Mouse (Mus musculus): Measurements from ENCODE around the gene Dazap2.

Gene Dazap2

DNA sequence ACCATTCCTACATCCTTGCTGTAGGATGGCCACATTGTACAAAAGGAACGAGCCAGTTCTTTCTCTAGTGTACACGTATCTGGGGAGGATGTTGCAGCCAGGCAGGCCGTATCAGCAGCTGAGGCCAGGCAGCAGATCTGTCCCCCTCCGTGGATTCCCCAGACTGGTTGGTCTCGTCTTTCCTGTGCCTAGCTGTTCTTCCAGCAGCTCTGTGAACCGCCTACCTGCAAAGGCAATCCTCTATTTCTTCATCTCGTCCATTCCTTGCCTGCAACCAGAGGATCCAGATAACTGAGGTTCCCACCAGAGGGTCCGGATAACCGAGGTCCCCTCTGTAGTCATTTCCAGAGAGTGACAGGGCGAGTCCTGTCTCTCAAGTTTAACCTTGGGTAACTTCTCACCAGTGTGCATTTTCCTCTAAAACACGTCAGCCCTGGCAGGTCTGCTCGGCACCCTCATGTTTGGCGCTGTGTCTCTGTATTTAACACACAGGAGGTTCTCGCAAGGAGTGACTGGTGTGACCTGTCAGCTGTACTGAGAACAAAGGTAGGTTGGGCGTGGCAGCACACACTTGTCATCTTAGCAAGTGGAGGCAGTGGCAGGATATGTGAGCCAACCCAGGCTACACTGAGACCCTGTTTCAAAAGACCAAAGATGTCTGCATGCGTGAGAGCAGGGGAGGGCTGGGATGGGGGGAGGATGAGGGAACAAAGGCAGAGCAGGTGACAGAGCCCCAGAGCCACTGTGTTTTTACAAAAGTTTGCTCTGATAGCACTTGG, 25.0 kb downstream of the Dazap2 start:
- no peak for DNase-seq

DNA sequence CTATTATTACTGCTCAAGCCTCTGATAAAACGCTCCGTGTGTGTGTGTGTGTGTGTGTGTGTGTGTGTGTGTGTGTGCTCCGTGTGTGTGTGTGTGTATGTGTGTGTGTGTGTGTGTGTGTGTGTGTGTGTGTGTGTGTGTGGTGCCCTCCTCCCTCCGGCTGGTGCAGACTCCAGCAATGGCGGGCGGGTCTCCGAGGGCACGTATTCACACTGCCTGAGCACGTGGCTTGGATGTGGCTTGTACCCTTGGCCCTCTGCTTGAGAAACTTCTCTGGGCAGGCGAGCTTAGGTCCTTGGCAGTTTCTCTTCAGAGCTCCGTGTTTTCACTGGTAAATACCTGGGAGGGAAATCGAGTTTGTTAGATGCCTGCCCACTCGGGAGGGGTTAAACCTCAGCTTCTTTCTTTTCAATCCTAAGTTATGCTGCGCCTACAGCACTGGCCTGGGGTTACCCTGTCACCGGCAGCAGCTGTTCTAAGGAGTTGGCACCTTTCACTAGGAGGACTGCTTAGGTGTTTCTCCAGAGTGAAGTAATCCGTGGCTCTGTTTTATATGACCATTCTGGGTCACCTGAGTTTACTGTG, 26.2 kb downstream of the Dazap2 start:
- DNase-seq = no peak

DNA sequence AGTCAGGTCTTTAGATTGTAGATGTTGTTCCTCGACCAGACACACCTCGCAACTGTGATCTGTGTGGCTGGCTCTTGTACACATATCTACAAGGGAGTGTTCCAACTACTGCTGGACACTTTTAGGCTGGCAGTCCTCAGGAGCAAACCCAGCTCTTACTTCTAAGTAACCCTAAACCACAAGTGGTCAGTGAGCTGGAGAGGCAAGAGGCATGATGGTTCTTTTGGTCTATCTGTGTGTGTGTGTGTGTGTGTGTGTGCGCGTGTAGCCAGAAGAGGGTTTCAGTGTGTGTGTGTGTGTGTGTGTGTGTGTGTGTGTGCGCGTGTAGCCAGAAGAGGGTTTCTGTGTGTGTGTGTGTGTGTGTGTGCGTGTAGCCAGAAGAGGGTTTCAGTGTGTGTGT, 27.3 kb downstream of the Dazap2 start:
- no peak for DNase-seq

DNA sequence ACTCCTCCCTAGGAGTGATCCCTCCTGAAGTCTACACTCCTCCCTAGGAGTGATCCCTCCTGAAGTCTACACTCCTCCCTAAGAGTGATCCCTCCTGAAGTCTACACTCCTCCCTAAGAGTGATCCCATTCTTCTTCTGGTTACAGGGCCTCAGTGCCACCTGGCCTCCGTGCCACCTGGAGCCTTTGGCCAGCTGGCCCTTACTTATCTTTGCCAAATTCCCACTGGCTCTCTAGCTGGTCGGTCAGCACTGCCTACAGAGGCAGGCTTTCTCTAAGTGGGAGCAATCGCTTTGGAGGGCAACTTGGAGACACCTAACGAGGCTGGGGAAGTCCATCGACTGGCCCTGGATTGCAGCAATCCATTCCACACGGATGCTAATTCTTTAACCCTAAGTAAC, 31.0 kb downstream of the Dazap2 start:
- no peak for DNase-seq

DNA sequence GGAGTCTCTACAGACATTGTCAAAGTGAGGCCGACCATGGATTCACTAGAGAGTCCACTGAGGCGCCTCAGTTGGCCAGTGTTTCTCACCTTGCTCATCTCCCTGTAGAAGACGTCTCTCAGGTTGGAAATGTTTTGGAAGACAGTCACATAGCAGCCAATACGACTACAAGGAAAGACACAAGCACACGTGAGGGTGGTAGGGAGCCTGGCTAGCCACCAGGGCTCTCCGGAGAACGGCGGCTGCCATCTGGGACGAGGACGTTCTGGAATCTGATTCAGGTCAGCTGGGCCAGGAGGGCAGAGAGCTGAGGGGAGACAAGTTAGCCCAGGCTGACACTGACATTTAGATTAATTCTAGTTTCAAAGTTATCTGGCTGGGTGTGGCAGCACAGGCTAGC, 35.0 kb downstream of the Dazap2 start:
- DNase-seq = no peak

DNA sequence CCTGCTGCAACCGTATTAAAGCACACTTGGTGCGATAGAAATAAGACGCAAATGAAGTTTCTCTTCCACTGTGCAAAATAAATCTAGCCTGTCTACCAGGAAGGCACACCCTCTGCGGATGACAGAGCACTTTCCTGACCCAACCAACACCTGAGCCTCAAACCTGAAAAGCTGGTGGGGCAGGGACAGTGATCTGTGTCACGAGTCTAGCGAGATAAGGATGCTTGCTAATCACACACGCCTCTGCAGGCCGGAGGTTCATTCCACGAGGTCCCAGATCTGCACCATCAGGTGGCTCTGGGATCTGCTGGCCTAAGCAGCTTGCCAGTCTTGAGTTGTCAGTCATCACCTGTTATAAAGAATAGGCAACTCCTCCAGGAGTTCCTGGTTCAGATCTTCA, 36.5 kb downstream of the Dazap2 start:
- DNase-seq = no peak

DNA sequence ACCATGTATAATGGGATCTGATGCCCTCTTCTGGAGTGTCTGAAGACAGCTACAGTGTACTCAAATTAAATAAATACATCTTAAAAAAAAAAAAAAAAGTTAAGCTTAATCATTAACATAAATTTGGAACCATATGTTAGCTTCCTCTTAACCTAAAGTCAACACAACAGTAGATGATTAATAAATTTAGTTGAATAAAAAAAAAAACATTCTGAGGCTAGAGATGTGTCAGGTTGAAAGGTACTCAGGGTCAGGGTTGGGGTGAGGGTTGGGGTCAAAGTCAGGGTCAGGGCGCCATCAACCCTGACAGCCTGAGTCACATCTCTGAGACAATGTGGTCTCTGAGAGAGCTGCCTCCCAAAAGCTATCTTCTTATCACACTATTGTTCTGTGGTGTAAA, 39.1 kb downstream of the Dazap2 start:
- no peak for DNase-seq

DNA sequence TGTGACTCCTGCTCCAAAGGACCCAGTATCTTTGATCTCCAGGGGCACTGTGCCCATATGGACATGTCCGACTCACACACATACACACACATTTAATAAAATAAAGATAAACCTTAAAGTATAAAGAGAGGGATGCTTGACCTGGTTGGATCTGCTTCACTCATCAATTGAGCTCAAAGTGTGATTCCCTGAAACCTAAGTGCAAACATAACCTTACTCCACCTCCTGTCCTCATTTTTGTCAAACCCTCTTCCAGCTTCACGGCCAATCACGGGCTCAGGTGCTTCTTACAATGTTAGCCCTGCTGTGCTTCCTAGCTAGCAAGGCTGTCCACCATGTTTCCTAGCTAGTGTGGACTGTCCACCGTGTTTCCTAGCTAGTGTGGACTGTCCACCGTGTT, 40.1 kb downstream of the Dazap2 start:
- DNase-seq = no peak

DNA sequence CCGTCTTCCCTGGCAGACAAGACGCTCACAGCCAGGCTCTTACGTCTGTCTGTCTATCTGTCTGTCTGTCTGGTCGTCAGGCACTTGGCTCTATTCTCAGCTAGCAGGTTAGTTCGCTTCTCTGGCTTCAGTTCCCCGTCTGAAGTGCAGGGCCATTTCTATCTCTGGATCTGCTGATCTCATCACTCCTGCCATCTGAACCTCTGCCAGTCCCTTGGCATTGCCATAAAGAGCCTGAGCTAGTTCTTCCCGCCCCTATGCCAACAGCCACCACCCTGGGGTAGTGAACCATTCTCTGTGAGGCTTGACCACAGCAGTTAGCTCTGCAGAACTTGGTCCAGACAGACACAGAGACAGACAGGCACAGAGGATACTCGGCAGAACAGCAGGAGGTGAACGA, 45.2 kb downstream of the Dazap2 start:
- DNase-seq = no peak

DNA sequence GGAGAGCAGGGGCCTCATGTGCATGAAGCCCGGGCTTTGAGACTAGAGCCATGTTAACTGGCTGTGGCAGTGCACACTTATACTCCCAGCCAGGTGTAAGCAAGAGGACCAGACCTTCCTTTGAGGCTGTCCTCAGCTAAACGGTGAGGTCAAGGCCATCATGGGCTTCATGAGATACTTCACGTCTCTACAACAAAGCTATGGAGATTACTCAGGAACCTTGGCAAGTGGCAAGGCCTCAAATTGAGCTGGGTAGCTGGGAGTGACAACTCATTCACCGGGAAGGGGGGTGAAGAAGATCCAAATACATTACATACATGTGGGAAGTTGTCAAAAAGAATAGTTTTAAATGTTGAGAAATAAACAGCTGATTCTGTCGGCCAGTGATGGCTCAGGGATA, 45.7 kb downstream of the Dazap2 start:
- no peak for DNase-seq

DNA sequence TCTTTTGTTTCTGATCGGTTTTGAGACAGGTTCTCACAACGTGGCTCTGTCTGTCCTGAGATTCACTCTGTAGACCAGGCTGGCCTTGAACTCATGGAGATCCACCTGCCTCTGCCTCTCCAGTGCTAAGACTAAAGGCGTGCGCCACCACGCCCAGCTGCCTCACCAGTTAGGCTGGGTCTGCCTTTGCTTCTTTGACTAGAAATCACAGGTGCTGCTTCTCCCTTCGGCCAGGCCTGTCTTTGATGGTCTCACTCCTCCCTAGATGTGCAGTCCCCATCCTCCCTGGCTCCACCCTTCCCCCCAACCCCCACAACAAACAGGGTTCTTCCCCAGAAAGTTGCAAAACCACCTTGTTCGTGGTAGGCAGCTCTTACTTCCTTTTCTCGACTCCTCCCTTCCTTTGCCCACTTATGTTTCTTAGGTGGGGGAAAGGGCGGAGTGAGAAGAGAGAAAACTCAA, 49.7 kb downstream of the Dazap2 start:
- DNase-seq = peak; percentile 59 to 79

DNA sequence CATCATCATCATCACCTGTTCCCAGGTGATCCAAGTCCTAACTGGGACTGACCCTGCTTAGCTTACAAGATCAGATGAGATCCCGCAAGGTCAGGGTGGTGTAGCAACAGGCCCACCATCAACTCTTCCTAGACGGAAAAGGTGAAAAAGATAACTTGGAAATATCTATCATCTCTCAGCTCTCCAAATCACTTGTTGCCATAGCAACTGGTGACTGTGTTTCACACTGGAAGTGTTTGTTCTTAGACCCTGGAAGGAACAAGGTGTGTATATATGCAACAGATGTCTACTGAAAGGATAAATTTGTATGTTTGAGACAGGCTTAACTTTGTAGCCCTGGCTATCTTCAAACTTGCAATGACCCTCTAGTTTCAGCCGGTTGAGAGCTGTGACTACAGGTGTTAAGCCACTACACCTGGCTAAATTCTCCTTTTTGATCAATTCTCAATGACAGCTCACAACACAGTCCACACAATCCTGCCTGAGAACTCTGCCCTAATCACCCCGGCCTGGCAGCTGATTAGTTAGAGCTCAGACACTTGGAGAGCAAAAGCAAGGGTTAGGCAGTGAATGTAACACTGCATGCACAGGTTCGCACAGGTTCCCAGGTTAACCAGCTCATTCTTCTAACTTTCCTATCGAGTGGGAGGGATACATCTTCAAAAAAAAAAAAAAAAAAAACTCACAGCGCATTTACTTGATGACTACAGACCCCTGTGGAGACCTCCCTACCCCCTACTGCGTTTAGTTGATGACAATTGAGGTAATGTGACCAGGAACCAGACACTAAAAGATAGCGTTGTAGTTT, 50.5 kb downstream of the Dazap2 start:
- no peak for DNase-seq

DNA sequence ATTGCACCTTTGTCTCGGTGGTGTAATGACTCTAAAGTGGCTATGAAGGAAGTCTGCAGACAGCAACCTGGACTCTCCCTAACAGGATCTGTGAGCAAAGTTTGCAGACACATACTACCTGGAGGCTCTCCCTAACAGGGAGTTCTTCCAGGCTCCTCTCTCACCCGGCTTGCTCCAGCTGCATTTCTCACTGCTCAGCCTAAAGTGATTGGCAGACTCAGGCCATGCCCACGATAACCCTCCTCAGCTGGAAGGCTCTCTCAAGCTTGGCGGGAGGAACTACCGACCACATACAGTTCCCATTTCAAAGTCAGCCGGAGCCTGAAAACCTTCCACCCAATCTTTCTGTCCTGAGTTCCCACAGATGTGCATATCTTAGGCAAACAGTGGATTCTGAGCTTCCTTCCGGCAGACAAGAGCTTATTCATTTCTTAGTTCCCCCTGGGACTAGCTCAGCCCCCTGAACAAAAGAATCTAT, 51.1 kb downstream of the Dazap2 start:
- peak in 1 of 2 experiments; percentile 28 for DNase-seq

DNA sequence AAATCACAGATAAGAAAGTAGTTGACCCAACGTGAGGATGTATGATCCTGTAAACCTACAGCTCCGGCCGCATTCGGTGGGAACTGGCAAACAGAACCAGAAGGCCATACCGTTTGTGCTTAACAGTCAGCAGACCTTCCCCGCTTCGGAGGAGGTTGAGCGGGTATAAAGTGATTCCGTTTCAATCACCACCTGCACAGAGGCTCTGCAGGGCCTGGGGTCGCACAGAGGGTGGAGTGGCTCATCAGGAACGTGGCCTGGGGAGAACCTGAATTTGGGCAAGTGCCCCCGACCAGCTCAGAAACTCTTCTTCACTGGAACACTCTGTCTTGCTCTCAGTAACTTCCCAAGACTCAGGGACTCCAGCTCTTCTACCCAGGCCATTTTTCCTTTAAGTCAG, 51.7 kb downstream of the Dazap2 start:
- peak in 1 of 2 experiments; percentile 30 for DNase-seq

DNA sequence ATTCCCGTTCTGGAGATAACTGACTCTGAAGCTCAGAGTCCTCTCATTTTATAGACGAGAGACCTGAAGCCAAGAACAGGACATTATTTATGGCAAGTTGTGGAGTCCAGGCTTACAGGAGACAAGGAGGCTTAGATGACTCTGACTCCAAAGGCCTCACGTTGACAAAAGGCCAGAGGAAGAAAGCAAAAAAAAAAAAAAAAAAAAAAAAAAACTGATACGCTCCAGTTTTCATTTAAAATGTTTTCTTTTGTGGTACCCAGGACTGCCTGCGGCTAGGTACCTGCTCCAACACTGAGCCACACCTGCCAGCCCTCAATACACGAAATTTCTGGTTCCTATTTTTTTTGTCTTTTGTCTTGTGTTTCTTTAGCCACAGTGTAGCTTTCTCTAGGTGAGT, 52.3 kb downstream of the Dazap2 start:
- DNase-seq = no peak

DNA sequence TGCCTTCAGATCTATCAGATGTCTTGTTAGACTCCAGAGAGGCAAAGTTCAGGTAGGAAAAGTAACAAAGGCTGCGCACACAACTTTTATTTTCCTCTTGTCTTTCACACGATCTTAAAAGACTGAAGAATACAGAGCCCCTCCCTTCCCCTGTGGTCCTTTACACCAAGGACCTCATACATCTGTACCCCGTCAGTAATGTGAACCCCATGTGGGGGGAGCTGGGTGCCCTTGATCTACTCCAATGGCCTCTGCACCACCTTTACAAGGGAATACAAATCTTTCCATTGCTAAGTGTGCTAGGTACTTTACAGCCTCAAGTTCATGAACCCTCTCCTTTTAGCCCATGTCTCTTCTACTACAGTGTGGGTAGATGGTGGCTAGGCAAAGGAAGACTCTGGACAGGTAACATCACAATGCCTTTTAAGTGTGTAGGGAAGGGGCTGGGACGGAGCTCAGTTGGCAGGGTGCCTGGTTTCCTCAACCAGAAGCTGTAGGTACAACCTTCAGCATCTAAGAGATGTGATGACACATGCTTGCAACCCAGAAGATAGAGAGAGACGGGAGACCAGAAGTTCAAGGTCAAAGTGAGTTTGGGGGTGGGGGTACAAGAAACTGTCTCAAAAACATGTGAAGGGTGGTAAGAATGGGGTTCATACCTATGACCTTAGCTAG, 52.9 kb downstream of the Dazap2 start:
- peak; percentile 42 to 63 for DNase-seq

DNA sequence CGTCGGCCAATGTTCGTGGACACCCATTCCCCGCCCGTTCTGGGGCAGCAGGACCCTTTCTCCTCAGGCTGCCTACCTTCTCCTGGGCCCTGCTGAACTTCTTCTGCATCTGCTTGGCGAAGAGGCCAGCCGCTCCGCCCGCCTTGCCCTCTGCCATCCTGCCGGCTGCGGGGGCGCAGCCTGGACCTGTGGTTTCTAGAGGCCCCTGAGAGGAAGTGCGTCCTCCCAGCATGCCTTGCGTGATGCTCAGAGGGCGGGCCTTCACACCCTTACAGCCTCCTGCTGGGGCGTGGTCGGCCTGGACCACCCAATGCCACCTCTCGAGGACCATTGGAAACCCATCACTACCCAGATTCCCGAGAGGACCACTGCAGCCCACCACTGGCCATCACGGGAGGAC, 54.2 kb downstream of the Dazap2 start, which contains the start of gene Bin2:
Gene Bin2 (minus strand): TSS at position 217 of the 400 bp plus-strand sequence.
- DNase-seq = peak; percentile 82 to 89

DNA sequence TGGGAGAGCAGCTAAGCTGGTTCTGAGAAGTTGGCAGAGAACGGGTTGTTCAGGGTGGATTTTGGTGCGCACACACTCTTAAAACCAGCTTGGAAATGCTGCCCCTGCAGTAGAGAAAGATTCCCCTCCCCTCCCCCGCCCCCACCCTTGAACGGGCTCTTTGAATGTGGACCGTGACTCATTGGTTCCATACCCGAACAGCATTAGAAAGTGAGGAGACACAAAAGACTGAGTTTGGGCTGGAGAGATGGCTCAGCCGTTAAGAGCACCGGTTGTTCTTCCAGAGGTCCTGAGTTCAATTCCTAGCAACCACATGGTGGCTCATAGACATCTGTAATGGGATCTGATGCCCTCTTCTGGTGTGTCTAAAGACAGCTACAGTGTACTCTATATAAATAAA, 54.9 kb downstream of the Dazap2 start:
- no peak for DNase-seq
